Mouse (Mus musculus) G1E (cell line): ENCODE data around the gene Casp3.

ENCODE experiments used
- CTCF ChIP-seq: IDR thresholded peaks from 2 replicates; pipeline ENCODE4 v1.5.1; 2012; ENCODE audit warnings: low read depth, low read length, inconsistent platforms, mixed read lengths
- GATA1 ChIP-seq: IDR thresholded peaks from 2 replicates; pipeline ENCODE4 v1.6.1; 2012; ENCODE audit warnings: borderline replicate concordance, low read length, inconsistent platforms, mixed read lengths
- GATA2 ChIP-seq: IDR thresholded peaks from 2 replicates; pipeline ENCODE4 v1.6.1; 2012; ENCODE audit warnings: low read depth, low read length, inconsistent platforms, borderline replicate concordance
- POLR2AphosphoS5 ChIP-seq: IDR thresholded peaks from 2 replicates; pipeline ENCODE4 v1.6.1; 2012; ENCODE audit warnings: low read depth, low read length, inconsistent platforms; ENCODE audit not compliant: insufficient replicate concordance
- TAL1 ChIP-seq: conservative IDR thresholded peaks from 2 replicates; pipeline ENCODE4 v1.6.1; 2012; ENCODE audit warnings: low read depth, low read length, inconsistent platforms, mixed read lengths

- TF ChIP-seq GATA2 = no peak
- no peak for TF ChIP-seq CTCF
- TF ChIP-seq GATA1 = no peak
- TF ChIP-seq POLR2AphosphoS5 = no peak
- no peak for TF ChIP-seq TAL1
Measured at GRCm38 (mm10) chr8:46570673-46571072, 46.4 kb upstream of the Casp3 start.
